Mouse (Mus musculus) stomach, embryonic 14.5 days (tissue): ENCODE results near the gene Rras2. TPM values are rescaled to one million over a fixed set of nuclear protein-coding genes. Genes with fewer than 3 reads are reported as not detected.

Experiments used
- ATAC-seq: fragments of 200-750 bp; cut with Nextera tagmentation; 2 replicates; pipeline ENCODE4 v1.8.0; 2017; ENCODE audit warnings: low read depth, moderate TSS enrichment; ENCODE audit not compliant: insufficient number of reproducible peaks, insufficient read depth, low FRiP score
- H3K27ac ChIP-seq: fragments of 300-500 bp; sonication (generic); 2 replicates; pipeline ENCODE4 v1.5.1; 2014; ENCODE audit warnings: mild to moderate bottlenecking, low read length, moderate library complexity, mixed read lengths
- H3K27me3 ChIP-seq: fragments of 300-500 bp; sonication (generic); 2 replicates; pipeline ENCODE4 v1.6.1; 2014; ENCODE audit warnings: low read length, control low read depth, mixed read lengths; ENCODE audit not compliant: control insufficient read depth, insufficient read depth
- H3K36me3 ChIP-seq: fragments of 300-500 bp; sonication (generic); 2 replicates; pipeline ENCODE4 v1.6.1; 2014; ENCODE audit warnings: mild to moderate bottlenecking, control low read depth, low read length, moderate library complexity, mixed read lengths; ENCODE audit not compliant: control insufficient read depth, insufficient read depth
- H3K4me1 ChIP-seq: fragments of 300-500 bp; sonication (generic); 2 replicates; pipeline ENCODE4 v1.6.1; 2014; ENCODE audit warnings: low read length, control low read depth, mixed read lengths; ENCODE audit not compliant: control insufficient read depth, insufficient read depth
- H3K4me2 ChIP-seq: fragments of 300-500 bp; sonication (generic); replicated peaks from 2 replicates; pipeline ENCODE4 v1.6.1; 2014; ENCODE audit warnings: low read depth, low read length, control low read depth
- H3K4me3 ChIP-seq: fragments of 300-500 bp; sonication (generic); 2 replicates; pipeline ENCODE4 v1.5.1; 2014; ENCODE audit warnings: low read depth, low read length, control low read depth
- H3K9ac ChIP-seq: fragments of 300-500 bp; sonication (generic); replicated peaks from 2 replicates; pipeline ENCODE4 v1.6.1; 2014; ENCODE audit warnings: low read depth, mild to moderate bottlenecking, control low read depth, low read length, moderate library complexity, mixed read lengths
- H3K9me3 ChIP-seq: fragments of 300-500 bp; sonication (generic); 2 replicates; pipeline ENCODE4 v1.6.1; 2016; ENCODE audit warnings: low read depth, low read length, control low read depth; ENCODE audit not compliant: control insufficient read depth
- WGBS: fragments of 180-500 bp; shearing (Covaris S2); extraction: QIAGEN DNeasy Blood & Tissue Kit; methylation state at CpG from one replicate; pipeline ENCODE4 v1.1.7; 2014; 5-methylcytosine and 5-hydroxymethylcytosine counted together
- polyA plus RNA-seq: library from polyadenylated mRNA; unstranded; fragments of >200 nt; fragmentation: Nextera tagmentation; extraction: Ambion mirVana; gene quantifications from 2 replicates; pipeline ENCODE4 v1.2.1, GENCODE M21; 2014

Rras2 gene
- polyA plus RNA-seq, 1 experiment from 2014 or later = 29.4 TPM

GRCm38 (mm10) chr7:114129281-114129680, 11.7 kb upstream of the Rras2 start:
- Histone ChIP-seq H3K4me3 (no peak overlapping the region), H3K9ac (no peak overlapping the region), H3K4me1 (no peaks in the 10 kb centered on the region), H3K36me3 (no peaks in the 10 kb centered on the region), H3K27me3 (no peaks in the 10 kb centered on the region), H3K27ac (no peak overlapping the region), H3K4me2 (no peak overlapping the region), H3K9me3 (no peaks in the 10 kb centered on the region)
- ATAC-seq = no peak
- 50% methylated on average over 2 of the region's 2 CpGs for WGBS

GRCm38 (mm10) chr7:114118180-114118579, 599 bp upstream of the Rras2 start:
- no peaks in the 10 kb centered on the region for H3K36me3 ChIP-seq
- 41% methylated on average over 7 of the region's 7 CpGs for WGBS
- H3K9me3 ChIP-seq = no peaks in the 10 kb centered on the region
- peak overlapping the region; percentile 82; the same call in 1 of the 2 replicates for H3K4me3 ChIP-seq
- H3K27me3 ChIP-seq = no peaks in the 10 kb centered on the region
- H3K27ac ChIP-seq = no peak overlapping the region
- peak overlapping the region; percentile 72 for H3K4me2 ChIP-seq
- H3K9ac ChIP-seq = no peak overlapping the region
- ATAC-seq = no peak
- peaks cover 3% of the 10 kb centered on the region; the same call in 1 of the 2 replicates for H3K4me1 ChIP-seq

DNA sequence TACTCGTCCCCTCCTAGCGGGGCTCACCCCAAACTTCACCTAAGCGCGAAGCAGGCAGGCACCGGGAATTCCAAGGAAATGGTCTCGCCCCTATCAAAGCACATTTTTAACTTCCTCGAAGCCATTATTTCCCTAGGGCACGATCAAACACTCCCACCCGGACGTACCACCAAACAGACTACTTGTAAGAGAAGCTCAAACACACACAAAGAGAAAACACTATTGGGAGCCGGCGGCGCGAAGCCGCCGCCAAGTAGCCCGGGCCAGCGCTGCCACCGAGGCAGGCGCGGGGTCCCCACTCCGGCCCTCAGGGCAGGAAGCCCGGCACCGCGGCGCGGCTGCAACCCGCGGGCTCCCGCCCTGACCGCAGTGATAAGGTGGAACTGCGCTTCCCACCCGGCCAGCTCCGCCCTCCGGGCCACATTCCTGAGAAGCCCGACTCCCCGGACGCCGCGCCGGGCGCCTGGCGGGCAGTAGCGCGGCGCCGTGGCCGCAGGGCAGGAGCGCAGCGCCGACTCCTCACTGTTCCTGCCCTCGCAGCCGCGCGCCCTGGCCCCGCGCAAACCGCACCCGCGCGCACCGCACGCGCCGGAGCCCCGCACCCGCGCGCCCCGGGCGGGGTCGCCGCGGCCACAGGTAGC, 750 bp downstream of the Rras2 start:
- ATAC-seq = peak; percentile 82
- WGBS = under 1% methylated on average over 73 of the region's 74 CpGs
- H3K27ac ChIP-seq = peak overlapping the region; percentile 92
- peak overlapping the region; percentile 71 for H3K9ac ChIP-seq
- no peaks in the 10 kb centered on the region for H3K9me3 ChIP-seq
- peak overlapping the region; percentile 82 for H3K4me3 ChIP-seq
- no peaks in the 10 kb centered on the region for H3K27me3 ChIP-seq
- peaks cover 3% of the 10 kb centered on the region; the same call in 1 of the 2 replicates for H3K4me1 ChIP-seq
- no peaks in the 10 kb centered on the region for H3K36me3 ChIP-seq
- H3K4me2 ChIP-seq = peak overlapping the region; percentile 72

- H3K4me3 ChIP-seq = peak overlapping the region; percentile 82
- H3K27ac ChIP-seq = no peak overlapping the region
- ATAC-seq = no peak
- H3K4me2 ChIP-seq = peak overlapping the region; percentile 72
- no peaks in the 10 kb centered on the region for H3K36me3 ChIP-seq
- peaks cover 3% of the 10 kb centered on the region; the same call in 1 of the 2 replicates for H3K4me1 ChIP-seq
- H3K27me3 ChIP-seq = no peaks in the 10 kb centered on the region
- no peaks in the 10 kb centered on the region for H3K9me3 ChIP-seq
- no peak overlapping the region for H3K9ac ChIP-seq
- WGBS = 13% methylated on average over 9 of the region's 9 CpGs
Measured at GRCm38 (mm10) chr7:114115961-114116360, 1.6 kb downstream of the Rras2 start.

GRCm38 (mm10) chr7:114114976-114115375, 2.6 kb downstream of the Rras2 start:
- Histone ChIP-seq H3K4me2 (no peak overlapping the region), H3K9me3 (no peaks in the 10 kb centered on the region), H3K9ac (no peak overlapping the region), H3K4me3 (no peak overlapping the region), H3K27ac (no peak overlapping the region), H3K4me1 (peaks cover 4% of the 10 kb centered on the region; the same call in 1 of the 2 replicates), H3K27me3 (no peaks in the 10 kb centered on the region), H3K36me3 (no peaks in the 10 kb centered on the region)
- no peak for ATAC-seq
- WGBS = 80% methylated on average over 3 of the region's 3 CpGs

GRCm38 (mm10) chr7:114114284-114114683, 3.3 kb downstream of the Rras2 start:
- ATAC-seq = no peak
- 89% methylated on average over 2 of the region's 2 CpGs for WGBS
- H3K36me3 ChIP-seq = no peaks in the 10 kb centered on the region

GRCm38 (mm10) chr7:114110500-114110899, 7.1 kb downstream of the Rras2 start:
- Histone ChIP-seq H3K36me3 (no peaks in the 10 kb centered on the region), H3K27me3 (no peaks in the 10 kb centered on the region), H3K9me3 (no peaks in the 10 kb centered on the region), H3K27ac (no peak overlapping the region), H3K4me3 (no peak overlapping the region), H3K4me1 (peaks cover 5% of the 10 kb centered on the region; the same call in 1 of the 2 replicates), H3K9ac (no peak overlapping the region), H3K4me2 (no peak overlapping the region)
- 49% methylated on average over 2 of the region's 2 CpGs for WGBS
- ATAC-seq = 0 out of 2 replicates have a peak, but pooled peaks have one; percentile 28

More at GRCm38 (mm10) chr7:114114284-114114683, 3.3 kb downstream of the Rras2 start:
- Histone ChIP-seq H3K27me3 (no peaks in the 10 kb centered on the region), H3K4me3 (no peak overlapping the region), H3K9me3 (no peaks in the 10 kb centered on the region), H3K4me1 (peaks cover 8% of the 10 kb centered on the region; the same call in 1 of the 2 replicates), H3K27ac (no peak overlapping the region), H3K9ac (no peak overlapping the region), H3K4me2 (no peak overlapping the region)

GRCm38 (mm10) chr7:114105886-114106285, 11.7 kb downstream of the Rras2 start:
- no peaks in the 10 kb centered on the region for H3K36me3 ChIP-seq
- H3K4me1 ChIP-seq = peaks cover 12% of the 10 kb centered on the region; the same call in 1 of the 2 replicates
- ATAC-seq = no peak
- WGBS = 77% methylated on average over 8 of the region's 8 CpGs
- no peaks in the 10 kb centered on the region for H3K27me3 ChIP-seq
- no peaks in the 10 kb centered on the region for H3K9me3 ChIP-seq
- no peak overlapping the region for H3K4me2 ChIP-seq
- H3K9ac ChIP-seq = no peak overlapping the region
- no peak overlapping the region for H3K27ac ChIP-seq
- no peak overlapping the region for H3K4me3 ChIP-seq
